Mouse (Mus musculus) liver, adult 2 months (tissue): ENCODE data around the gene Rusc1.

Experiments used
- CTCF ChIP-seq: fragments of 200-500 bp; IDR thresholded peaks from 2 replicates; pipeline ENCODE4 v1.5.1; 2011; ENCODE audit warnings: low read depth, low read length, control low read depth
- POLR2A ChIP-seq: fragments of 200-500 bp; IDR thresholded peaks from 2 replicates; pipeline ENCODE4 v1.6.1; 2011; ENCODE audit warnings: low read length, control low read depth; ENCODE audit not compliant: insufficient read depth; ENCODE audit errors: extremely low read depth

DNA sequence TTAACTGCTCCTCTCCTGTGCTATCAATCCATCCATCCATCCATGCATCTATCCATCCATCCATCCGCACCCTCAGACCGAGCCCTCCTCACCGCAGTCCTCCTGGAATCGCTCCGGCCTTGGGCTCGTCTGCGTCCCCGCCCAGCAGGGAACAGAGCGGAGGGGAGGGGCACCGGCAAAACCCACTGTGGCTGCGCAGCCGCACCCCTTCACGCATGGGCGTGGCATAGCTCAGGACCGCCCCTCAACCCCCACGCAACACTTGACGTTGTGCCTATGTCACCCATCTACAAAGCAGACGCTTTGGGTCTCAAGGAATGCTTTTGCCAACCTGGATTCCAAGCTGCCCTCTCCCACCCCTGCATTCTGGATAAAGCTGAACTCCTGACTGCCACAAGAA lies at the start of gene Rusc1:
- no peak for TF ChIP-seq CTCF
- no peak for TF ChIP-seq POLR2A
